Mouse (Mus musculus) brain, embryonic 14.5 days (tissue): ENCODE results near the gene Nup133.

ENCODE experiments used
- CTCF ChIP-seq: fragments of 200-500 bp; IDR thresholded peaks from 2 replicates; pipeline ENCODE4 v1.5.1; 2012; ENCODE audit warnings: inconsistent platforms, mild to moderate bottlenecking, moderate library complexity, borderline replicate concordance; ENCODE audit not compliant: insufficient read depth, insufficient read length; ENCODE audit errors: extremely low read depth
- POLR2A ChIP-seq: fragments of 200-500 bp; IDR thresholded peaks from 2 replicates; pipeline ENCODE4 v1.6.1; 2012; ENCODE audit warnings: mild to moderate bottlenecking, inconsistent platforms, borderline replicate concordance; ENCODE audit not compliant: poor library complexity, insufficient read depth, insufficient read length, severe bottlenecking; ENCODE audit errors: extremely low read depth

DNA sequence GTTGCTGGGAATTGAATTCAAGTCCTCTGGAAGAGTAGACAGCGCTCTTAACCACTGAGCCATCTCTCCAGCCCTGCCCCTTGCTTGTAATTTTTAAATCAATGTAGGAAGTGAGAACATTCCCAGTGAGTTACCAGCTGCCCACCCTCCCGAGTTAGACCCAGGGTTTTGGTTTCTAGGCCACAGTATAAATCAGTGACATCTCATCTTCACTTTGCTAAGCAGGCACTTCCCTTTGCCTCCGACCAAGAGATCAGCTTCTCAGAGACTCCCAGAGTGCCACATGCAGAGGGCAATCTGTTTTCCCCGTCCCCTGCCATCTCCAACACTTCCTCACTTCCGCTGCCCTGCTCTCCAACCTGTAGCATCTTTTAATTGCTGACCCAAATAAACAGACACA, 50.5 kb downstream of the Nup133 start:
- TF ChIP-seq POLR2A, result no peak
- TF ChIP-seq CTCF, result no peak
